Mouse (Mus musculus) neutrophil, adult 5-6 weeks (primary cell): ENCODE results near the gene Abca16. TPM values are rescaled to one million over a fixed set of nuclear protein-coding genes. Genes with fewer than 3 reads are reported as not detected.

Source experiments
- ATAC-seq: fragments of 151-379, 151-347 bp; 2 replicates; pipeline ENCODE4 v1.8.0; 2017; ENCODE audit warnings: mild to moderate bottlenecking, moderate TSS enrichment; ENCODE audit not compliant: insufficient number of reproducible peaks, poor library complexity, low FRiP score, severe bottlenecking; ENCODE audit errors: extremely low read depth
- total RNA-seq: library from RNA; stranded (forward); fragments of 200-1000 nt; gene quantifications from 2 replicates; pipeline ENCODE4 v1.2.3, GENCODE M21; 2017

Gene Abca16
- total RNA-seq = not detected in 2 replicates

- ATAC-seq = no peak
Observed at GRCm38 (mm10) chr7:120409447-120409846, at the start of gene Abca16. Gene Abca16, plus strand, starts transcription at chr7:120409647.

DNA sequence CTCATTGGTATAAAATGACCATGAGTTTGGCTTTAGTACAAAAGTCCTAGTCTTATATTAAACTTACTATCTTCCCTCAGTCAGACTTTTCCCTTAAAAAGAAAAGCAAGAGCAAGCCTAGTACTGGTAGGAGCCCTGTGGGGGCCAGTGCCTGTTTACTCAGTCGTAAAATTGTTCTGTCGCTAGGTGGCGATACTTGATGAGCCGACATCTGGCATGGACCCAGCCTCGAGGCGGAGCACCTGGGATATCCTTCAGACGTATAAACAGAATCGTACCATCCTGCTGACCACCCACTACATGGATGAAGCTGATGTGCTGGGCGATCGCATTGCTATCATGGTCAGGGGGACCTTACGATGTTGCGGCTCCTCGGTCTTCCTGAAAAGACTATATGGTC lies 48.3 kb upstream of the Abca16 start:
- no peak for ATAC-seq

DNA sequence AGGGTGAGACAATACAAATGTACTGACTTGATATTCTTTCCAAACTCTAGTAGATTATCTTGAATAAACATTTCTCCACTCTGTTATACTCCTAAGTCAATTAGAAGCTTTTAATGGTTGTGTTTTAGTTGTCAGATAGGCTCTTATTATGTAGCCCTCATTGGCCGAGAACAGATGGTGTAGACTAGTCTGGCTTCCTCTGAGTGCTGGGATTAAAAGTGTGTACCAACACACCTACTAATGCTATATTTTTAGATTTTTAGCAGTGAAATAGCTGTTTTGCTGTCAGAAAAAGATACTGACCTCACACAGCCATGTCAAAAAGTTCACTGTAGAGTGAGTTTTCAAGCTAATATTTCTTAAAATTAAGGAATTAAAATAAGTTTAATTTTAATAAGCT lies 2.9 kb downstream of the Abca16 start:
- ATAC-seq = no peak

DNA sequence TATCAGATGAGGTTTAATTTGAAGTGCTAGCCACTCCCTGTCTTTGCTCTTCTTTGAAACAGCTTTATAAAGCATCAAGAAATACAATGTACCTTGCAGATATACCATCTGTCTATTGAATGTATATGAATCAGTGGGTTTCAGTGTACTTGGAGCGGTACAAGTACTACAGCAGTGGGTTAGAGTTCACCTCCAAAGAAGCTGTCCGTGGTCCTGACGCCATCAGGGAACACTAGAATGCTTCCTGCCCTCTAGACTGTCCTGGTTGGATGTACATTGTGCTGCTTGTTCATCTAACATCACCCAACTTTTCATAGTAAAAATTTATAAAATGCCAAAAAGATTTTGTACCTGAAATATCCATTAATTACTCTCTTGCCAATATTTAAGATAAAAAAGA lies 17.2 kb downstream of the Abca16 start:
- no peak for ATAC-seq

- no peak for ATAC-seq
Observed at GRCm38 (mm10) chr7:120431464-120431863, 22.0 kb downstream of the Abca16 start.

DNA sequence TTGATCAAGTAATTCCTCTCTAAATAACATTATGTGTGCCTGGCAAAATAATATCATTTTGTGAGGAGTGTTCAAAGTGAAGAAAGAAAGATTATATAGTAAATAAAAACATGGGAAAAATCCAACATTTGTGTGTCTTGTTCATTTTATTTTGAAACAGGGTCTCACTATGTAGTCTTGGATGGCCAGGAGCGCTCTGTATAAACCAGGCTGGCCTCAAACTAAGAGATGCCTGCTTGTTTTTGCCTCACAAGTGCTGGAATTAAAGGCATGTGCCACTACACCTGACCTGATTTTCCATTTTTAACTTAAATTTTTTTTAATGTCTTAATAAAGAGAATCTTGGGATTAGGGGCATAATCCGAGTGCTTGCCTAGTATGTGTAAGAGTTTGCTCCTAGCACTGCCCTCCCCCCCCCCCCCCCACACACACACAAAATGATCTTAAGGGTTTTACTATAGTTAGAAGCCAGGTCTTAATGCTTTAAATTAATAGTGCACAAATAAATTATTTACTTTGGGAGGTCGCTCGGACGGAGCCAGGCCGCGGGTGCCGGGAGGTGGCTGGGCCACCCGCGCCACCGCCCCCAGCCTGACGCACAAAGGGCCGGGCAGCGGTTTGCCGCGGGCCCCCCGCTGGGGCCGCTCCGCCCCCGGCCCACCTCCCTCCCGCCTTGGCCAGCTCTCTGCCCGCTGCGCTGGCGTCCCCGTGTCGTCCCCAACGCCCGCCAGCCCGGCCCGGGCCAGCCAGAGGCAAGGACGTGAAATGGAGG lies 94.6 kb downstream of the Abca16 start:
- no peak for ATAC-seq

GRCm38 (mm10) chr7:120504663-120504979 lies 95.2 kb downstream of the Abca16 start:
- no peak for ATAC-seq

DNA sequence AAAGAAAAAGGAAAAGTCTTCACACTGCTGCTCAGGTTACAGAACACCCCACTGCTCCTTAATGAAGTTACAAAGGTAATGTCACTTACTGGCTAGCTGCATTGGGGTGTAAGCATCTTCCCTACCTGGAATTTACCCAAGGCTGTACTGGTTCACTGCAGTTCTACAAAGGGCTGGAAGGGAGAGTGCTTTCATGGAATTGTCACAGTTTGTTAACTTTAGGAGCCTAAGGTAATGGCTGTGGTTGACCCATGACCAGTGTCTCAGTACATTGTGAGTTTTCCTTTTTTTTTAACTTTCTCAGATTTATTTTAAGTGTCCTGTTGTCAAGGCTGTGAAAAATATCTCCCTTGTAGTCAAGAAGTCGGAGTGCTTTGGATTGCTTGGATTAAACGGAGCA lies 125.4 kb downstream of the Abca16 start:
- ATAC-seq = no peak

- no peak for ATAC-seq
Observed at GRCm38 (mm10) chr7:120552479-120553180, 143.2 kb downstream of the Abca16 start.

DNA sequence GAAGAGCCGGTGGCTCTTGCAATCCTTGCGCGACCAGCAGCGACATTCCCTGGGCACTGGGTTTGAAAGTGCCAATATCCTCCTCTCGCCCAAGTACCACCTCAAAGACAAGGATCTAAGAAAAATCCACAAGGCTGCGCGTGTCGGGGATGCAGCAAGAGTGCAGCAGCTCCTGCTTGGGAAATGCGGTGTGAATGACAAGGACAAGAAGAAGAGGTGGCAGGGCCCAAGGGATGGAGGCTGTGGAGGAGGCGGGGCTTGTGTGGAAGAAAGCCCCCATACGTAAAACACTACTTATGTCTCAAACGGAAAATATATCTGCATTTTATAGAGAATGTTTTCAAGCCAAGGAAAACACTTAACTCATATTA lies 143.7 kb downstream of the Abca16 start:
- ATAC-seq = no peak

DNA sequence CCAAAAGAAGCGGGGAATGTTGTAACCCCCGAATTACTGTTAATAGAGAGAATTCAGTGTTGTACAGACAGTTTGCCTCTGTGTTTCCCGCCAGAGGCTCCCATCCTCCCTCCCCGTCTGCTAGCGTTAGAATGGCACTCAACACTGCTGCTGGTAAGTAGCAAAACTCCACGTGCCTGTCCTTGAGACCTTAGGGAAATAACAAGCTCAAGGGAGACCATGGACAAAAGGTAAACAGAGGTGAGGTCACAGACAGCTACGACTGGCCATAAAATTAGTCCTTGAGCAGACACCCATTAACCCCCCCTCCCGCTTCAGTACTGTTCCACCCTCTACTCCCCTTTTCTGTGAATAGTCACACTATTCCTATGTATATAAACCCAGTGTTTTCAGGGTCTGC lies 157.9 kb downstream of the Abca16 start:
- no peak for ATAC-seq

GRCm38 (mm10) chr7:120576520-120576919 lies 167.1 kb downstream of the Abca16 start:
- ATAC-seq = no peak

Other genes with a start within 250 kb of the Abca16 start
- 0.25 TPM in 1 of 2 replicates, not detected in the other for gene Anks4b, start 235.8 kb upstream of the Abca16 start, total RNA-seq
- gene Crym, start 207.5 kb upstream of the Abca16 start, total RNA-seq = not detected in 2 replicates
- not detected in 2 replicates for gene Abca14, start 205.7 kb upstream of the Abca16 start, total RNA-seq
- not detected in 2 replicates for gene Abca15, start 81.0 kb upstream of the Abca16 start, total RNA-seq
- 57.0 and 57.1 TPM in 2 replicates for gene Uqcrc2, start 225.5 kb downstream of the Abca16 start, total RNA-seq